Mouse (Mus musculus): ENCODE data around the gene Bend6.

Gene Bend6

GRCm38 (mm10) chr1:33907421-33908190 is at the start of gene Bend6:
Bend6 (minus strand) TSS chr1:33907816.
- in situ Hi-C loops (cut with MboI) = no loop called here

GRCm38 (mm10) chr1:33955626-33956025 is 48.0 kb upstream of the Bend6 start:
- in situ Hi-C loops (cut with MboI) = no loop called here

- in situ Hi-C loops (cut with MboI) = no loop called here
These were observed 40.9 kb upstream of the Bend6 start for GRCm38 (mm10) chr1:33948511-33948910.

- in situ Hi-C loops (cut with MboI) = no loop called here
These were observed 40.2 kb upstream of the Bend6 start for GRCm38 (mm10) chr1:33947838-33948237.

- in situ Hi-C loops (cut with MboI) = no loop called here
These were observed 39.2 kb upstream of the Bend6 start for GRCm38 (mm10) chr1:33946601-33947395.

GRCm38 (mm10) chr1:33945756-33946155 is 38.1 kb upstream of the Bend6 start:
- in situ Hi-C loops (cut with MboI) = no loop called here

- in situ Hi-C loops (cut with MboI) = no loop called here
These were observed 37.5 kb upstream of the Bend6 start for GRCm38 (mm10) chr1:33944977-33945750.

GRCm38 (mm10) chr1:33943943-33944342 is 36.3 kb upstream of the Bend6 start:
- in situ Hi-C loops (cut with MboI) = no loop called here

- in situ Hi-C loops (cut with MboI) = no loop called here
These were observed 35.0 kb upstream of the Bend6 start for GRCm38 (mm10) chr1:33942638-33943037.

- in situ Hi-C loops (cut with MboI) = no loop called here
These were observed 32.8 kb upstream of the Bend6 start for GRCm38 (mm10) chr1:33940364-33940928.

- in situ Hi-C loops (cut with MboI) = no loop called here
These were observed 32.2 kb upstream of the Bend6 start for GRCm38 (mm10) chr1:33939828-33940227.

GRCm38 (mm10) chr1:33935946-33936345 is 28.3 kb upstream of the Bend6 start:
- in situ Hi-C loops (cut with MboI) = no loop called here

- in situ Hi-C loops (cut with MboI) = no loop called here
These were observed 25.4 kb upstream of the Bend6 start for GRCm38 (mm10) chr1:33932845-33933499.

- in situ Hi-C loops (cut with MboI) = no loop called here
These were observed 24.6 kb upstream of the Bend6 start for GRCm38 (mm10) chr1:33932196-33932595.

- in situ Hi-C loops (cut with MboI) = no loop called here
These were observed 24.2 kb upstream of the Bend6 start for GRCm38 (mm10) chr1:33931791-33932190.

- in situ Hi-C loops (cut with MboI) = no loop called here
These were observed 19.9 kb upstream of the Bend6 start for GRCm38 (mm10) chr1:33927466-33927865.

- in situ Hi-C loops (cut with MboI) = no loop called here
These were observed 17.7 kb upstream of the Bend6 start for GRCm38 (mm10) chr1:33925283-33925682.

- in situ Hi-C loops (cut with MboI) = no loop called here
These were observed 15.4 kb upstream of the Bend6 start for GRCm38 (mm10) chr1:33922975-33923374.

- in situ Hi-C loops (cut with MboI) = no loop called here
These were observed 8.9 kb upstream of the Bend6 start for GRCm38 (mm10) chr1:33916554-33916953.

- in situ Hi-C loops (cut with MboI) = no loop called here
These were observed 4.0 kb upstream of the Bend6 start for GRCm38 (mm10) chr1:33911589-33911988.

GRCm38 (mm10) chr1:33908191-33908962 is 761 bp upstream of the Bend6 start, which contains the start of gene Dst:
Dst (plus strand) TSS chr1:33908225.
- in situ Hi-C loops (cut with MboI) = no loop called here
